Mouse (Mus musculus): Measurements from ENCODE around the gene Agtr1a.

DNA sequence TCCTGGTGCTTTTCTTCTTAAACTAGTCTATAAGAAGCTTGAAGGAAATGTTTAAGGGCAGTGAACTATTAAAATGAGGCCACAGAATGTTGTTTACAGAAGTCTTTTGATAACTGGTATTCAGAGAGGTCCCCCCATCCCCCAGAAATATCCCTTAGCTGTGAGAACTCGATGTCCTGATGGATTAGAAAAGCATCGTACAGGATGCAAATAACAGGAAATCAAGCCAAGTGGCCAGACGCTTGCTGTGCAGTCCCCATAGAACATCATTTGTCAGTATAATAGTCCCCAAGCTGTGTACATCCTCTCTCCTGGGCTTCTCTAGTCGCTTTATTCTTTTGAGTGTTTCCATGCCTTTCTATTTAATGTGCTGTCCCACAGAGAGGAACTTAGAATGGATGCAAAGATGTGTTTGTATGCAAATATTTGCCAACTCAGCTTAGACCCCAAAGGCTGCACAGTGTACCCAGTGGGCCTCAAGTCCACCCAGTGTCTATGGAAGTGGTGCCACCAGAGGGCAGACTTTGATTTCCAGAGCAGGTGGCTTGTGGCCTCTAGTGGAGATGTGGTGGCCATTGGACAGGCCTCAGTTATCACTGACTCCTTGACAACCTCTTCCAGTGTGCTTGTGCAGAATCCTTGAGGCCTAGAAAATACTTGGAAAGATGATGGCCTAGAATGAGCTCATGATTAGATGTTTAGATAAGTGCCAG, 22.4 kb downstream of the Agtr1a start:
- no peak for TF ChIP-seq POLR2A (IDR thresholded peaks at IDR 0.05; ENCODE audit: low read depth, low read length)
- no peak for TF ChIP-seq CTCF (IDR thresholded peaks at IDR 0.05; ENCODE audit: extremely low read depth, insufficient read depth, insufficient read length, insufficient replicate concordance)
